Mouse (Mus musculus): ENCODE measurements around the gene Kcnk5.

The Kcnk5 gene

DNA sequence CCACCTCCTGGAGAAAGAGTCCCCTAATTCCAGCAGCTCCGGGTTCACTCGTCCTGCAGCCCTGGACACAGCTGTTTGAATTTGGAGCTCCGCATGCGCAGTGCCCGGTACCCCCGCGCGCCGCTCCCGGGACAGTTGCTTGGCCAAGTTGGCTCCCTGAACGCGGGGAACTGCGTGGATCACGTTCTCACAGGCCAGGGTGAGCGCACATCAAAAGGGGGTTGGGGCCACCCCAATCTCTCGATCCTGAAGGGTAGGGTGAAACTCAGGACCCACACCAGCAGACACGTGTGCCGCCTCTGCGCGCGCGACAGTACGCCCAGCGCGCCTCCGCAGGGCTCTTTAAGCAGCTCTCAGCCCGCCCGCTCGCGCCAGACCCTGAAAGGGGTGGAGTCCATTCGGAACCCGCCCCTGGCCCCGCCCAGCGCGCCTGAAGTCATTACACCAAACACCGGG, at the start of gene Kcnk5:
Gene Kcnk5, minus strand, starts transcription at position 344 of the 456 bp plus-strand sequence.
- DNase-seq (ENCODE audit: low read depth, low spot score), result peak; percentile 43

GRCm38 (mm10) chr14:20230063-20230491, 48.5 kb upstream of the Kcnk5 start:
- DNase-seq (ENCODE audit: low read depth, low spot score), result no peak

GRCm38 (mm10) chr14:20229437-20229836, 47.8 kb upstream of the Kcnk5 start:
- DNase-seq (ENCODE audit: low read depth, low spot score), result no peak

DNA sequence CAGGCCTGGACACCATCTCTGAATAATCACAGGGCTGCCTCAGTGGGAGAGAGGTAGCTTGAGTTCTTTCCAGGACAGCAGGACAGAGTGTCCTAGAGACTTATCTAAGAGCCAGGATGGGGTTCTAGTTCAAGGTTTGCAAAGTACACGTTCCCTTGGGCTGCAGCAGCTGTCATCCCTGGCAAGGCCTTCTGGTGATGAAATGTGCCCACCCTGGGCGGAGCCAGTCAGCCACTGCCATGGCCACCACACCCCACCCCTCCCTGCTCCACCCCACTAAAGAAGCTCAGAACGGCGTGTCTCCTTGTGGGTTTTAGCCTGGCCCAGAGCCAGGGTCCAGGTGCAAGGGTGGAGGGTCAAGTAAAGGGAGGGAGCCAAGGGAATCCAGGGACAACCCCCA, 46.7 kb upstream of the Kcnk5 start:
- no peak for DNase-seq (ENCODE audit: low read depth, low spot score)

DNA sequence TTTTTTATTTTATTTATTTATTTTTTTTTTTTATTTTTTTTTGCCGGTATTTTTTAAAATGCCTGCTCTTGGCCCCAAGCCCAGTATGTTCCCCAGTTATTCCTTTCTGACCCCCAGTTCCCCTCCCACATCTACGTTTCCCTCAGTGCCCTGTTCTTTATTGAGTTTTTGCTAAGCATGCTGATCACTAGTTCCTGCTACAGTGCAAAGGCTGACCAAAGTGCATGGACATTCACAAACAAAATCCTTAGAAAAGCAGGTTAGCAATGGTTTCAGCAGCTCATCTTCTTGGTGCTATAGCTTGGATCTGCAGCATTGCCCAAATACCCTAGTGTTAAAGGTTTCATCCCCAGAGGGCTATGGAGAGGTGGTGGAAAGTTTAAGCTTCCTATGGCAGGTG, 45.4 kb upstream of the Kcnk5 start:
- no peak for DNase-seq (ENCODE audit: low read depth, low spot score)

DNA sequence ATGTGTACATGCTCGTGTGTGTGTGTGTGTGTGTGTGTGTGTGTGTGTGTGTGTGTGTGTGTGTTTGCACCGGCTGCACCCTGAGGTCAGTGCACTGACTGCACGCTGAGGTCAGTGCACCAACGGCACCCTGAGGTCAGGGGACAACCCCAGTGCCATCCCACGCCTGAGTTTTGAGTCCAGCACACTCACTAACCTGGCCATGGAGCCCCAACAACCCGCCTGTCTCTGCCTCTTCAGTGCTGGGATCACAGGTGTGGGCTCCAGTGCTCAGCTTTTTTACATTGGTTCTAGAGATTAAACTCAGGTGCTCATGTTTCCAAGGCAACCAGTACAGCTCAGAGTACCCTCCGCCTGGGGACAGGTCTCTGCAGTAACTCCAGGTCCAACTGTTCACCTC, 44.9 kb upstream of the Kcnk5 start:
- no peak for DNase-seq (ENCODE audit: low read depth, low spot score)

- peak; percentile 8 for DNase-seq (ENCODE audit: low read depth, low spot score)
Observed at GRCm38 (mm10) chr14:20225525-20225924, 43.9 kb upstream of the Kcnk5 start.

DNA sequence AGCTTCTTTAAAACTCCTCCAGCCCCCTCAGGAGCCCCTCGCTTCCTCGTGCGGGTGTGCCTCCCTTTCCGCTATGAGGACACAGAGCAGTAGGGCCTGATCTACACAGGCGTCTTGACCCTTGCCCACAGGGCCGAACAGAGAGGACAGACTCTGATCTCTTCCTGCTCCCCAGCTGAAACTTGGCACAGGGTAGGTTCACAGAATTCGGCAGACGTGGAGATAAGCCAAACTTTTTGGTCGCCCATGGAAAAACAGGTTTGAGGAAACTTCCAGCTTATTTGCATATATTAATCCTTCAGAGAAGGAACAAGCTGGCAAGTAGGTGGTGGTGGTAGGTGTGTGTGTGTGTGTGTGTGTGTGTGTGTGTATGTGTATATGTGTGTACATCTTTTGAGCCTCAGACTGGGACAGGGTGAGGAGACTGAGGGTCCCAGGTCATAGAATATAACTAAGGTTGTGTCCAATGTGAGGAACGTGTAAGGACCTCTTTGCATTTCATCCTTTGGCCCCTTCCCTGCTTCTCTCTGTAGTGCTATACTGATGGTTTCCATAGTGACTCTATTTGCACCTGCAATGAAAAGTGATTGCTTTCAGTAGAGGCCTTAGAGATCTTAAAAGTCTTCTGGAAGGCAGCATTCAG, 43.1 kb upstream of the Kcnk5 start:
- DNase-seq (ENCODE audit: low read depth, low spot score), result no peak

DNA sequence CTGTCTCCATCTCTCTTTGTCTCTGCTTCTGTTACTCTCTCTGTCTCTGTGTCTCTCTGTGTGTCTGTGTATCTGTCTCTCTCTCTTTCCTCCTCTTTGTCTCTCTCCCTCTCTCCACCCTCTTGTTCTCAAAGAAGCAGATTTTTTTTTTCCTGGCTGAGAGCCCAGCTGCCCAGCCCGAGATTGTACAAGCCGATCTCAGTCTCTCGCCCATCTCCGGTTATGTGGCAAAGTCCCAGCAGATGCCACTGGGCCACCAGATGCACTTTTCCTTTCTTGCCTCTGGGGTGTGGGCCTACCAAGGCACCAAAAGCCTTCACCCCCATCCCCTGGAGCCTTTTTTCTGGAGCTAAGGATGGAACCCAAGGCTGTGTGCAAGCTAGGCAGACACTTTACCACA, 42.6 kb upstream of the Kcnk5 start:
- no peak for DNase-seq (ENCODE audit: low read depth, low spot score)

GRCm38 (mm10) chr14:20223253-20223652, 41.6 kb upstream of the Kcnk5 start:
- no peak for DNase-seq (ENCODE audit: low read depth, low spot score)

DNA sequence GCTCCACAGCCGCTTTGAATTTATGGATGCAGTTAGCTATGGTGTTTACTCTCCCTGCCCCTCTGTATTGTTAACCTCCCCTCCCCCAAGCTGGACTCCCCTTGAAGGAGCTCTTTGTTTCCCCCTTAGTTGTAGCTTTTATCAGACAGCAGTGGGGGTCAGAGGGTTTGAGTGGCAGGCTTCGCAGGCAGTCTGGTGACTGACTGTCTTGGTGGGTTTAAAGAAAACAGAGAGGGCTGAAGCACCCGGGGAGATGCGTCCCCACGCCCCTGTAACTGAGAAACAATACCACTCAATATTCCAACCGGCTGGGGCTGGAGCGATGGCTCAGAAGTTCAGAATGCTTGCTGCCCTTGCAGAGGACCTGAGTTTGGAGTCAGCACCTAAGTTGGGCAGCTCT, 39.5 kb upstream of the Kcnk5 start:
- no peak for DNase-seq (ENCODE audit: low read depth, low spot score)

GRCm38 (mm10) chr14:20219849-20220248, 38.2 kb upstream of the Kcnk5 start:
- DNase-seq (ENCODE audit: low read depth, low spot score), result no peak

GRCm38 (mm10) chr14:20217299-20217864, 35.8 kb upstream of the Kcnk5 start:
- no peak for DNase-seq (ENCODE audit: low read depth, low spot score)

DNA sequence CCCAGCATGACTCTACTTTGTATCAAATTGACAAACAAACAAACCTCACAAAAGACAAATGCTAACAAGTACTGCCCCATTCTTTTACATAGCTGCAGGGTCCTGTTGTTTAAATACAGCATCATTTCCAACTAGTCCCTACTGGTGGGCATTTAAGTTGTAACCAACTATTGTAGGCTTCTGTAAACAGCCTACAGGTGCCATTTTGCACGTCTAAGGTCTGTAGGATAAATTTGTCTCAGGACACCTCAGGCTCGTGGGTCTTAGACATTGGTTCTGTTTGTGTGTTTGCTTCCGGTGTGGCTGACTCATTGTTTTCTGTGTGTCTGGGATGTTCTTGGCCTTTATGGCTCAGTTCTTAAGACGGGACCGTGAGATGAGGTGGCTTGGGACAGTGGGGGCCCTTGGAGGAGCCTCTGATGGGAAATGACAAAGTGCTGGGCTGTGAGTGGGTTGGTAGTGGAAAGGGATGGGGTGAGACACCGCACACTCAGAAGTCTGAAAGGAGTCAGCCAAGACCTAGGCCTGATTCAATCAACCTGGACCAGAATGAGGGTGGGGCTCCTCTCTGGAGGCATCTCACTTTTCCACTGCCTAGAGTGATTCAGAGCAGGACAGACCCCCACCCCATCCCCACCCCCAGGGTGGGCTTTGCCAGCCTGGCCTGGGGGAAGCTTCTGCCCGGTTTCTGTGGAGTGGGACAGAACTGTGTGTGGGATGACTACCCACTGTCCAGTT, 35.1 kb upstream of the Kcnk5 start:
- DNase-seq (ENCODE audit: low read depth, low spot score), result no peak

- DNase-seq (ENCODE audit: low read depth, low spot score), result no peak
Observed at GRCm38 (mm10) chr14:20215826-20216225, 34.2 kb upstream of the Kcnk5 start.

DNA sequence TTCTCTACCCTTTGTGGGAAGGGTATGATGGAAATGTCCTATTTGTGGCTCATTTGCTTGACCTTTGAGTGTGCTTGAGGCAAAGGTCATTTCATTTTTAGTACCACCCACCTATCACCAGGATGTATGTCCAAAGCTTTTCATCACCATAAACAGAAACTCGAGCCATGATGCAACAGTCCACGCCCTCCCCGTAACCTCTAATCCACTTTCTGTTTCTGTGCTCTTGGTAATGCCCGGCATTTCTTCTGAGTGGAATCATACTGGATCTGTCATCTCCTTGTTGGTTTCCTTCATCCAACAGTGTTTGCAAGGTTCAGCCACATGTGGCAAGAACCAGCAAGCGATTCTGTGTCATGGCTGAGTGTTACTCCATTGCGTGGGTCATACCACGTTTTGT, 32.5 kb upstream of the Kcnk5 start:
- DNase-seq (ENCODE audit: low read depth, low spot score), result no peak

DNA sequence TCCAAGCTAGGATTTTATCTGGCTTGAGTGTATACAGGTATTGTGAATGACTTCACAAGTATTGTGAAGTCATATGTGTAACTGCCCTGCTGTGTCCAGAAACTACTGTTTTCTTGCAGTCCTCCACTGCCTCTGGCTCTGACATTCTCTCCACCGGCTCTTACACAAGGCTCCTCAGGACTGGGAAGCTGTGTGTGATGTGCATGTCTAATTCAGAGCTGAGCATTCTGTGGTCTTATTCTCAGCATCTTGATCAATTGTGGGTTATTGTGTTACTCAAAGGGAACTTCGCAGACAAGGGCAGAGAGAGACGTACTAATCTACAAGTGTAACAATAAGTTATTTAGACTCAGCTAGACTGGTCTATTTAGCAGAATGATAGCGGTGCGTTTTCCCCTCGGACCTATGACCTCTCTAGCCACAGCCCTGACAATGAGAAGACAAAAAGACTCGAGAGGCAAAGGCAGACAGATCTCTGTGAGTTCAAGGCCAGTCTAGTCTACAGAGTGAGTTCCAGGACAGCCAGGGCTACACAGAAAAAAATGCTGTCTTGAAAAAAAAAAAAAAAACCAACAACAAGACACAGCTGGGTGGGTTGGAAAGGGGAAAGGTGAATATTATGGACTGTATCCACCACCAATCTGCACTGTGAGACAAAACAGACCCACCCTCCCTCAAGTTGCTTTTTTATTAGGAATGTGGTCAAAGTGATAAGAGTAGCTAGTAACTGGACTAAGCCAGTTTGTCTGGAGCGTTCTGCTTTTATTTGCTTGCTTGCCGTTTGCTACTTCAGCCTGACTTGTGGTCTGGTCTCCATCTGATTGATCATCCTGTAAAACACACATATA, 30.4 kb upstream of the Kcnk5 start:
- no peak for DNase-seq (ENCODE audit: low read depth, low spot score)

DNA sequence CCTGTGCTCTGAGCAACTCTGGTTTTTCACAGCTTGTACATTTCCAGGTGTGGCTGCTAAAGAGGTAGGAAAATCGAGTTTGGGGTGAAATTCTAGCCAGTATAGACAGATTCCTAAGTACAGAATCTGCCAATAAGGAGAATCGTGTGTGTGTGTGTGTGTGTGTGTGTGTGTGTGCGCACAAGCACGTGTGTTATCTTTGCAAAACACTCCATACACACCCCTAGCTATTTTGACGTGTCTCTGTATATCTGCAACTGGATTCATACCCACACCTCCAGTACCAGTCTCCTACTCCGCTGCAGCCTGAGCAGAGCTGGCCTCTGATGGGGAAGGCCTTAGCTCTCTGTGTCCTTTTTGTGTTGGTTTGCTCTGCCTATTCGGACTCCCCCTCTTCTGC, 28.3 kb upstream of the Kcnk5 start:
- DNase-seq (ENCODE audit: low read depth, low spot score), result no peak

DNA sequence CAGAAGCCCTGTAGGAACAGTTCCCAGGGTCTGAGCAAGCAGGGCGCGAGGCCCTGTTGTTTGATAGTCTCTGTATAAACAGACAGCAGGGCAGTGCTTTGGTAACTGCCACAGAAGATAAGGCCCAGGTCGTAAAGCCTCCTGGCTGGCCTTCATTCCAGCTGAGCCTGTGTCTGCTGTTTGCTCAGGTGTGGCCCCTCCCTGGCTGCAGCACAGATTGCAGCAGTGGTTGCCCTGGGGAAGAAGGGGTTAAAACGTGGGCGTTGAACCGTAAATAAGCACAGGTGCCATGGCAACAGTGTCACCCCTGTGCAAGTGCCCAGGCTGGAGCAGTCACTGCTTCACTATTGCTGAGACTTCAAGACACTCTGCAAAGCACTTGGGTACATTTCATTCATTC, 26.8 kb upstream of the Kcnk5 start:
- DNase-seq (ENCODE audit: low read depth, low spot score), result no peak

DNA sequence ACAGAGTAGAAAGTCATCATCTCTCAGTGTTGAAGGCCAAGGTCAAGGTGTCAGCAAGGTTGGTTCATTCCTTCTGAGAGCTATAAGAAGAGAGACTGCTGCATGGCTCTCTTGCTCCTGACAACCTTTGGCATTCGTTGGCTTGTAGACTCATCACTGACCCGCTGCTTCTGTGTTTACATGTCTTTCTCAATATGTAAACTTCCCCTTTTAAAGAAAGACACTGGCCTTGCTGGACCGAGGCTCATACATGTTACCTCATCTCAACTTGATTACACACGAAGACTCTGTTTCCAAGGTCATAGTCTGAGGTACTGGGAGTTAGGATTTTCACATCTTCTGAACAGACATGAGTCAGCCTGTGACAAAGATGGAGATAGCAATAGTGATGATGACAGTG, 24.1 kb upstream of the Kcnk5 start:
- DNase-seq (ENCODE audit: low read depth, low spot score), result no peak

GRCm38 (mm10) chr14:20203301-20203700, 21.7 kb upstream of the Kcnk5 start:
- DNase-seq (ENCODE audit: low read depth, low spot score), result no peak

- DNase-seq (ENCODE audit: low read depth, low spot score), result no peak
Observed at GRCm38 (mm10) chr14:20202655-20203181, 21.1 kb upstream of the Kcnk5 start.

All from retina, postnatal 7 days (tissue).